Mouse (Mus musculus) forebrain, embryonic 11.5 days (tissue): ENCODE measurements around the gene Agap3. TPM values are rescaled to one million over a fixed set of nuclear protein-coding genes. Genes with fewer than 3 reads are reported as not detected.

Experiments
- ATAC-seq: fragments of 200-750 bp; cut with Nextera tagmentation; replicated peaks from 2 replicates; pipeline ENCODE4 v1.8.0; 2017; ENCODE audit warnings: moderate TSS enrichment; ENCODE audit not compliant: low FRiP score
- DNase-seq: peaks from one replicate; pipeline ENCODE4 v3.0.0-alpha.2; 2017; ENCODE audit warnings: low spot score
- H3K27ac ChIP-seq: fragments of 300-500 bp; sonication (generic); 2 replicates; pipeline ENCODE4 v1.5.1; 2014; ENCODE audit warnings: low read depth, low read length
- H3K27me3 ChIP-seq: fragments of 300-500 bp; sonication (generic); 2 replicates; pipeline ENCODE4 v1.6.1; 2014; ENCODE audit warnings: mild to moderate bottlenecking, low read length, mixed read lengths; ENCODE audit not compliant: control insufficient read depth, insufficient read depth
- H3K36me3 ChIP-seq: fragments of 300-500 bp; sonication (generic); 2 replicates; pipeline ENCODE4 v1.6.1; 2014; ENCODE audit warnings: mild to moderate bottlenecking, low read length, moderate library complexity, mixed read lengths; ENCODE audit not compliant: control insufficient read depth, insufficient read depth
- H3K4me1 ChIP-seq: fragments of 300-500 bp; sonication (generic); replicated peaks from 2 replicates; pipeline ENCODE4 v1.6.1; 2014; ENCODE audit warnings: low read length, mixed read lengths; ENCODE audit not compliant: control insufficient read depth, insufficient read depth
- H3K4me2 ChIP-seq: fragments of 300-500 bp; sonication (generic); 2 replicates; pipeline ENCODE4 v1.6.1; 2014; ENCODE audit warnings: low read depth, mild to moderate bottlenecking, low read length, moderate library complexity, mixed read lengths; ENCODE audit not compliant: severe bottlenecking
- H3K4me3 ChIP-seq: fragments of 300-500 bp; sonication (generic); 2 replicates; pipeline ENCODE4 v1.5.1; 2014; ENCODE audit warnings: low read depth, low read length
- H3K9ac ChIP-seq: fragments of 300-500 bp; sonication (generic); 2 replicates; pipeline ENCODE4 v1.6.1; 2014; ENCODE audit warnings: low read length
- H3K9me3 ChIP-seq: fragments of 300-500 bp; sonication (generic); 2 replicates; pipeline ENCODE4 v1.6.1; 2016; ENCODE audit warnings: low read length, mixed read lengths; ENCODE audit not compliant: control insufficient read depth
- WGBS: fragments of 180-500 bp; shearing (Covaris S2); extraction: QIAGEN DNeasy Blood & Tissue Kit; methylation state at CpG from one replicate; pipeline ENCODE4 v1.1.7; 2014; 5-methylcytosine and 5-hydroxymethylcytosine counted together
- polyA plus RNA-seq: library from polyadenylated mRNA; unstranded; fragments of >200 nt; fragmentation: Nextera tagmentation; extraction: Ambion mirVana; gene quantifications from 2 replicates; pipeline ENCODE4 v1.2.1, GENCODE M21; 2014

Gene Agap3
- polyA plus RNA-seq, 1 experiment from 2014 or later = 52.7 TPM

DNA sequence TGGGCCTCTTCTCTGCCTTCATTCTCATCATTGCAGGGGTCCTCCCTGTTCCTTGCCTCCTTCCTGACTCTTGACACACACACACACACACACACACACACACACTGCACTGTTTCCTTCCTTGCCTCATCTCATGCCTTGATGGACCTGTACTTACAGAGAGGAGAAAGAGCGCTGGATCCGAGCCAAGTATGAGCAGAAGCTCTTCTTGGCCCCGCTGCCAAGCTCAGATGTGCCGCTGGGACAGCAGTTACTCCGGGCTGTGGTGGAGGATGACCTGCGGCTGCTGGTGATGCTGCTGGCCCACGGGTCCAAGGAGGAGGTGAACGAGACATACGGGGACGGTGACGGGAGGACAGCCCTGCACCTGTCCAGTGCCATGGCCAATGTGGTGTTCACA is 48.9 kb downstream of the Agap3 start:
- Histone ChIP-seq H3K36me3 (peaks cover 3% of the 10 kb centered on the region; the same call in 1 of the 2 replicates), H3K27ac (no peak overlapping the region), H3K9ac (no peak overlapping the region), H3K4me3 (no peak overlapping the region), H3K9me3 (no peaks in the 10 kb centered on the region), H3K4me1 (peaks cover 9% of the 10 kb centered on the region), H3K27me3 (no peaks in the 10 kb centered on the region; the same call in 1 of the 2 replicates), H3K4me2 (no peak overlapping the region)
- DNase-seq (no peak), ATAC-seq (no peak)
- WGBS = 91% methylated on average over 11 of the region's 11 CpGs

DNA sequence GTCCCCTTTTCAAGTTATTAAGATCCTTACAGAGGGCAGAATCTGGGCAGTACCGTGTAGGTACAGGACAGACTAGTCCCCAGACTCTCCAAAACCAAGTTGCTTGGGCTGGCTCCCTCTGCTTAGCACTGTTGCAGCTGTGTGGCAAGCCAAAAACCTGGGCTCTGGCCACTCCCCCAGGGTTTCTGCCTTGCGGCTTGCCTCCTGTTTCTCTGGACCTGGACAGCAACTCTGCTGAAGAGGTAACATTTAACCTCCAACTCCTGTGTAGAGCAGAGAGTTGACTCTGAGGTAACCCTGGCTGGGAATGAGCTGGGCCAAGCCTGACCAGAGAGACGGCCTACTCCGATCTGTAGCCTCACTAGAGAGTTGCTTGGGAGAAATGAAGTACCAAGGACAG is 50.8 kb downstream of the Agap3 start:
- ATAC-seq (no peak), DNase-seq (no peak)
- Histone ChIP-seq H3K4me3 (no peak overlapping the region), H3K4me1 (peaks cover 4% of the 10 kb centered on the region), H3K4me2 (no peak overlapping the region), H3K27me3 (no peaks in the 10 kb centered on the region), H3K36me3 (peaks cover 3% of the 10 kb centered on the region; the same call in 1 of the 2 replicates), H3K9me3 (no peaks in the 10 kb centered on the region), H3K9ac (no peak overlapping the region), H3K27ac (no peak overlapping the region)
- WGBS = 73% methylated on average over 4 of the region's 4 CpGs

DNA sequence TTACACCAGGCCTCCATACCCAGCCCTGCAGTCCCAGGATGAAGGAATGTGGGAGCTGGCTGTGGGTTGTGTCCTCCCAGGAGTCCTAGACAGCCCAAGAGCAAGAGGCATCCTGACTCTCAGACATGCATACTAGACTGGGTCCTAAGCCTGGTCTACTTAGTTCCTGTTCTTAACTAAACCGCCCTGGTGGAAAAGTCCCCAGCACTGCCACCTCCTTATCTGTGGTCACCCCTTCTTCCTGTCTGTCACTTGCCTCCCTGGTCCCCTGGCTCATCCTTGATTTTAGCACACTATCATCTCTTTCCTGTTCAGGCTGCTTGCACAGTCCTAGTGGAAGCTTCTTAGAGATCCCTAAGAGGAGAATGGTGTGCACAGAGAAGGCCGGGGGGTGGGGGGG is 53.5 kb downstream of the Agap3 start:
- H3K4me2 ChIP-seq = no peak overlapping the region
- no peak overlapping the region for H3K9ac ChIP-seq
- no peak for DNase-seq
- peaks cover 3% of the 10 kb centered on the region; the same call in 1 of the 2 replicates for H3K36me3 ChIP-seq
- no peak for ATAC-seq
- no peaks in the 10 kb centered on the region for H3K27me3 ChIP-seq
- H3K4me3 ChIP-seq = no peak overlapping the region
- H3K9me3 ChIP-seq = no peaks in the 10 kb centered on the region; the same call in 1 of the 2 replicates
- 62% methylated on average over 2 of the region's 2 CpGs for WGBS
- peaks cover 3% of the 10 kb centered on the region for H3K4me1 ChIP-seq
- no peak overlapping the region for H3K27ac ChIP-seq

DNA sequence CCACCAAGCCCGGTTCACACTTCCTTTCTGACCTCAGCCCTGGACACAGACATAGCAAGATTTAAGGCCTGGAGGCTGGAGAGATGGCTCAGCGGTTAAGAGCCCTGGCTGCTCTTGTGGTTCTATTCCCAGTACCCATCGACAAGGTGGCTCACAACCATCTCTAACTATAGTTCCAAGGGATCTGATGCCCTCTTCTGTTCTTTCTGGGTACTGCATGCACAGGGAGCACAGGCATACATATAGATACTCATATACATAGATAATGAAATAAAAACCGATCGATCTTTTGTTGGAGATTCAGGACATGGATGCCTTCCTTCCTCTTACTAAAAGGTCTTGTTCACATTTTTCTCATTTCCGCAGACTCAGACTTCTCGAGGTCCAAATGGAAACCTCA is 56.4 kb downstream of the Agap3 start:
- no peak for DNase-seq
- Histone ChIP-seq H3K9me3 (no peaks in the 10 kb centered on the region; the same call in 1 of the 2 replicates), H3K36me3 (no peaks in the 10 kb centered on the region), H3K27me3 (no peaks in the 10 kb centered on the region), H3K4me2 (no peak overlapping the region), H3K4me3 (no peak overlapping the region), H3K27ac (no peak overlapping the region), H3K4me1 (peaks cover 3% of the 10 kb centered on the region), H3K9ac (no peak overlapping the region)
- WGBS = 90% methylated on average over 7 of the region's 7 CpGs
- no peak for ATAC-seq

DNA sequence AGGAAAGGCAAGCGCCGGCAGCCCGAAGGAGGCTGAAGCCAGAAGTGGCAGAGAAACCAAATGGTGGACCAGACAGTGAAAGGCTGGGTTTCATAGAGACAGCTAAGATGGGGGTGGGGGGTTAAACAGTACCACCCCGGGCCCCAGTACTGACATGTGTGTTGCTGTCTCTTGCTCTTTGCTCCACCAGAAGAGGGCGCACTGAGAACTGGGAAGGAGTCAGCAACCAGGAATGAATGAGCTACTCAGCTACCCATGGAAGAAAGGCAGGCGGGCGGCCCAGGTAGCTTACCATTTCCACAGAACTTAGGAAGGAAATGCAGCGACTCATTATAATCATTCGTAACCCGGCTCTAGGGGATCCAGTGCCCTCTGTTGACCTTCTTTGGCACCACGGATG is 58.7 kb downstream of the Agap3 start:
- no peak overlapping the region for H3K27ac ChIP-seq
- DNase-seq (no peak), ATAC-seq (no peak)
- H3K27me3 ChIP-seq = no peaks in the 10 kb centered on the region
- no peaks in the 10 kb centered on the region for H3K4me1 ChIP-seq
- no peak overlapping the region for H3K9ac ChIP-seq
- no peaks in the 10 kb centered on the region; the same call in 1 of the 2 replicates for H3K9me3 ChIP-seq
- no peak overlapping the region for H3K4me2 ChIP-seq
- no peak overlapping the region for H3K4me3 ChIP-seq
- WGBS = 50% methylated on average over 11 of the region's 11 CpGs
- H3K36me3 ChIP-seq = no peaks in the 10 kb centered on the region

DNA sequence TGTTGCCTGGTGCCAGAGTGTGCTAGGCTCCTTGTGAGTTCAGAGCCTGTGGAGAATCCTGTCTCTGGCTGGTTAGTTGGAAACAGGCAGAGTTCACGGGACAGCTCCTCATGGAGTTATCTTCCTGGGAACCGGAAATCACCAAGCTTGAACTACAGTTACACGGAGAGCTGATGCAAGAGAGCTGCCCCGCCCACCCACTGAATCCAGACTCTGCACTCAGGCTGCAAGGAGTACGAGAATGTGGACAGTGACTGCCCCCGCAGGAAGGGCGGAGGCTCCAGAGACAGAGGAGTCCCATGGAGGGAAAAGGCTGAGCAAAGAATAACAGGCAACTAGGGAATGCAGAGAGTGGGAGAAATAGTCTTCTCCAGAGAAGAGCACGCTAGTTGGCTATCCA is 60.3 kb downstream of the Agap3 start:
- H3K4me1 ChIP-seq = no peaks in the 10 kb centered on the region
- H3K27me3 ChIP-seq = no peaks in the 10 kb centered on the region
- 62% methylated on average over 8 of the region's 8 CpGs for WGBS
- no peaks in the 10 kb centered on the region for H3K36me3 ChIP-seq
- no peak for ATAC-seq
- H3K4me2 ChIP-seq = no peak overlapping the region
- H3K4me3 ChIP-seq = no peak overlapping the region
- H3K9me3 ChIP-seq = no peaks in the 10 kb centered on the region; the same call in 1 of the 2 replicates
- DNase-seq = no peak
- no peak overlapping the region for H3K9ac ChIP-seq
- no peak overlapping the region for H3K27ac ChIP-seq

DNA sequence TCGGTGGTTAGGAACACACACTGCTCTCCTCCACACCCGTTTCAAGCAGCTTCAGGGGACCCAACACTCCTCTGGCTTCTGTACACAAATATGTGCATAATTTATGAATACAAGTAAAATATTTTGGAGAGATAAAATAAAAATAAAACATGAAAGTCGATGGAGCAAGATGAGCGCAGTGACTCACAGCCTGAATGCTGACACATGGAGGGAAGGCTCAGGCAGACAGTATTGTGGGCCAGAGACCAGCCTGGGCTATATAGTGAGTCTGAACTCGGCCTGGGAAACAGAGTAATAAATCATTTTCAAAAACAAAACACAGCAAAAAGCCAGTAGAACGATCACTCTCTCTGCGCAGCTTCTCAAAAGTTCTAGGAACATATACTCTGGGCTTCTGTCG is 69.4 kb downstream of the Agap3 start:
- H3K27ac ChIP-seq = no peak overlapping the region
- WGBS = 75% methylated on average over 8 of the region's 8 CpGs
- H3K4me2 ChIP-seq = no peak overlapping the region
- peaks cover 39% of the 10 kb centered on the region for H3K27me3 ChIP-seq
- no peaks in the 10 kb centered on the region for H3K9me3 ChIP-seq
- peaks cover 7% of the 10 kb centered on the region for H3K4me1 ChIP-seq
- no peak overlapping the region for H3K4me3 ChIP-seq
- no peak overlapping the region for H3K9ac ChIP-seq
- H3K36me3 ChIP-seq = no peaks in the 10 kb centered on the region
- DNase-seq (no peak), ATAC-seq (no peak)

DNA sequence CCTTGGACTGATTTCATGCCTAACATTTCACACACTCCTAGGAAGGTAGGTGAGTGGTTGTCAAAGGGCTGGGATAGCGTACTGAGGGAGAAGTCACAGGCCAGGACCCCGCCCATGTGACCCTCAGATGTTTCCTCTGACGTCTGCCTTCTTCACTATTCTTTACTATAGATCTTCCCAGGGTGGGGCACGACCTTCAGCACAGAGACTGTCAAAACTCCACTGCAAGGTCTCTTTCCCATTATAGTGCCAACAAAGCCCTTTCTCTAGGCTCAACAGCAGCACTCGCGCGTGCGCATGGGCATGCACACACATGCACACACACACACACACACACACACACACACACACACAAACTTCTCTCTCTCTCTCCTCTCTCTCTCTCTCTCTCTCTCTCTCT is 71.8 kb downstream of the Agap3 start:
- H3K4me3 ChIP-seq = no peak overlapping the region
- ATAC-seq = no peak
- H3K4me1 ChIP-seq = peaks cover 16% of the 10 kb centered on the region
- H3K36me3 ChIP-seq = no peaks in the 10 kb centered on the region
- H3K27me3 ChIP-seq = peaks cover 62% of the 10 kb centered on the region
- DNase-seq = no peak
- H3K27ac ChIP-seq = no peak overlapping the region
- WGBS = 35% methylated on average over 8 of the region's 8 CpGs
- no peaks in the 10 kb centered on the region for H3K9me3 ChIP-seq
- no peak overlapping the region for H3K4me2 ChIP-seq
- H3K9ac ChIP-seq = no peak overlapping the region

DNA sequence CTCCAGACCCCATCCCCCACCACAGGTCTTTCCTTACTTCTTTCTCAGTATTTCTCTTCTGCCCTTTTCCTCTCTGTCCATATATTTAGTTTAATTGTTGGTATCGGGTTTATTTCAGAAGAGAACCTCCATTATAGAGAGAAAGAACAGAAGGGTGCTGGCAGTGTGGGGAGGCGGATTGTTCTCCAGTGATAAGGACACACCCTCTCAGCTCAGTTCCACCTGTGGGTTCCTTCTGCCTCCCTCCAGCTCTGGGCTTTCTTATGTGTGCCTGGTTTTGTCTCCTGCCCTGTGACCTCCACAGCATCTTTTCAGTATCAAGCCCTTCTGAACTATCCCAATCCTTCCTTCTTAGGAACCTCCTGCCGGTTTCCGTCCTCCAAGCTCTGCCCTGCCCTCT is 72.5 kb downstream of the Agap3 start:
- WGBS = 17% methylated on average over 4 of the region's 4 CpGs
- no peak for ATAC-seq
- Histone ChIP-seq H3K27ac (no peak overlapping the region), H3K4me3 (no peak overlapping the region), H3K4me1 (peaks cover 16% of the 10 kb centered on the region), H3K9me3 (no peaks in the 10 kb centered on the region), H3K27me3 (peaks cover 68% of the 10 kb centered on the region), H3K4me2 (no peak overlapping the region), H3K36me3 (no peaks in the 10 kb centered on the region), H3K9ac (no peak overlapping the region)
- no peak for DNase-seq
